10 mouse cellular contexts compared by ENCODE assay signal in genomic region chr16:21376949-21377604, GRCm38 (mm10). TPM values are rescaled to one million over a fixed set of nuclear protein-coding genes. Genes with fewer than 3 reads are reported as not detected.
DNase-seq lines count a peak whose midpoint lies in the region; ATAC-seq and TF ChIP-seq lines count a peak whose summit lies in the region.
"Had no signal": no experiment of that assay in that cellular context is flagged by ENCODE, and none has a peak within 500 bp of the region (broad histone marks: within the 10 kb centered on the region; RNA-seq: fewer than 3 reads in every experiment).

No protein-coding gene starts in this region.

- H3K9ac ChIP-seq in forebrain, embryonic 15.5 days (replicated peaks): no peak overlapping the region
- no peak overlapping the region for H3K9ac ChIP-seq in kidney, embryonic 14.5 days (ENCODE audit: low read depth, low read length)
- no peak overlapping the region for H3K9ac ChIP-seq in intestine, postnatal 0 days (ENCODE audit: low read depth, low read length)
- H3K9ac ChIP-seq: liver, embryonic 13.5 days had no signal

- 42% methylated on average over 7 of the region's 7 CpGs for WGBS in forebrain, embryonic 10.5 days
- 43% methylated on average over 7 of the region's 7 CpGs for WGBS in forebrain, embryonic 15.5 days
- WGBS in kidney, embryonic 14.5 days: 57% methylated on average over 7 of the region's 7 CpGs
- 39% methylated on average over 7 of the region's 7 CpGs for WGBS in embryonic facial prominence, embryonic 10.5 days
- WGBS in intestine, postnatal 0 days: 56% methylated on average over 7 of the region's 7 CpGs

- H3K4me1 ChIP-seq in forebrain, embryonic 10.5 days: peaks cover 26% of the 10 kb centered on the region
- H3K4me1 ChIP-seq in forebrain, embryonic 15.5 days: no peaks in the 10 kb centered on the region
- H3K4me1 ChIP-seq in kidney, embryonic 14.5 days (ENCODE audit: control insufficient read depth, insufficient read depth, low read length): peaks cover 8% of the 10 kb centered on the region
- peaks cover 45% of the 10 kb centered on the region for H3K4me1 ChIP-seq in embryonic facial prominence, embryonic 10.5 days
- no peaks in the 10 kb centered on the region for H3K4me1 ChIP-seq in intestine, postnatal 0 days (replicated peaks; ENCODE audit: control insufficient read depth, insufficient read depth, low read length)
- H3K4me1 ChIP-seq: liver, embryonic 13.5 days had no signal

- peaks cover 76% of the 10 kb centered on the region for H3K27me3 ChIP-seq in forebrain, embryonic 10.5 days (ENCODE audit: poor library complexity, severe bottlenecking)
- no peaks in the 10 kb centered on the region for H3K27me3 ChIP-seq in forebrain, embryonic 15.5 days
- no peaks in the 10 kb centered on the region for H3K27me3 ChIP-seq in kidney, embryonic 14.5 days (ENCODE audit: control insufficient read depth, insufficient read depth, low read length)
- peaks cover 23% of the 10 kb centered on the region for H3K27me3 ChIP-seq in embryonic facial prominence, embryonic 10.5 days (replicated peaks; ENCODE audit: low read depth, poor library complexity, severe bottlenecking)
- H3K27me3 ChIP-seq in intestine, postnatal 0 days (replicated peaks; ENCODE audit: control insufficient read depth, insufficient read depth, low read length): no peaks in the 10 kb centered on the region

- no peak for TF ChIP-seq CTCF in intestine, postnatal 0 days (IDR thresholded peaks at IDR 0.05; ENCODE audit: low read depth)

- no peak for ATAC-seq in forebrain, embryonic 15.5 days (replicated peaks)
- ATAC-seq in kidney, embryonic 14.5 days (ENCODE audit: low FRiP score, low TSS enrichment): peak; percentile 25; the same call in 1 of the 2 replicates
- no peak for ATAC-seq in intestine, postnatal 0 days

- no peak overlapping the region for H3K4me3 ChIP-seq in forebrain, embryonic 10.5 days
- H3K4me3 ChIP-seq in forebrain, embryonic 15.5 days: no peak overlapping the region
- no peak overlapping the region for H3K4me3 ChIP-seq in kidney, embryonic 14.5 days (ENCODE audit: low read length)
- peak overlapping the region; percentile 13; the same call in 1 of the 2 replicates for H3K4me3 ChIP-seq in embryonic facial prominence, embryonic 10.5 days
- H3K4me3 ChIP-seq in intestine, postnatal 0 days (ENCODE audit: low read depth, low read length): no peak overlapping the region
- H3K4me3 ChIP-seq: liver, embryonic 13.5 days had no signal

- H3K4me2 ChIP-seq in forebrain, embryonic 15.5 days (replicated peaks): no peak overlapping the region
- no peak overlapping the region for H3K4me2 ChIP-seq in kidney, embryonic 14.5 days (replicated peaks; ENCODE audit: low read depth, low read length)
- no peak overlapping the region for H3K4me2 ChIP-seq in intestine, postnatal 0 days (replicated peaks; ENCODE audit: low read depth)
- H3K4me2 ChIP-seq: liver, embryonic 13.5 days had no signal

- no peaks in the 10 kb centered on the region for H3K9me3 ChIP-seq in forebrain, embryonic 10.5 days
- H3K9me3 ChIP-seq in forebrain, embryonic 15.5 days: no peaks in the 10 kb centered on the region
- H3K9me3 ChIP-seq in kidney, embryonic 14.5 days (ENCODE audit: control insufficient read depth, low read length): no peaks in the 10 kb centered on the region
- H3K9me3 ChIP-seq in embryonic facial prominence, embryonic 10.5 days: no peaks in the 10 kb centered on the region
- H3K9me3 ChIP-seq in intestine, postnatal 0 days (ENCODE audit: control insufficient read depth): no peaks in the 10 kb centered on the region
- H3K9me3 ChIP-seq: liver, embryonic 13.5 days had no signal

- H3K27ac ChIP-seq in forebrain, embryonic 10.5 days: peak overlapping the region; percentile 74
- no peak overlapping the region for H3K27ac ChIP-seq in forebrain, embryonic 15.5 days (replicated peaks)
- H3K27ac ChIP-seq in kidney, embryonic 14.5 days (ENCODE audit: low read depth, low read length): peak overlapping the region; percentile 0; the same call in 1 of the 2 replicates
- peak overlapping the region; percentile 80 for H3K27ac ChIP-seq in embryonic facial prominence, embryonic 10.5 days (replicated peaks)
- peak overlapping the region; percentile 28 for H3K27ac ChIP-seq in intestine, postnatal 0 days (ENCODE audit: low read depth, low read length)
- H3K27ac ChIP-seq: liver, embryonic 13.5 days had no signal

- DNase-seq in forebrain, embryonic 10.5 days (ENCODE audit: extremely low spot score, low spot score): no peak
- no peak for DNase-seq in kidney, adult 8-10 months
- DNase-seq in embryonic facial prominence, embryonic 10.5 days (ENCODE audit: low spot score): peak; percentile 62
- no peak for DNase-seq in MN1 (ENCODE audit: low spot score)
- no peak for DNase-seq in retina, embryonic 14.5 days (ENCODE audit: low spot score)
- DNase-seq: adrenal gland, adult 8-10 months; liver, embryonic 13.5 days had no signal

- no peaks in the 10 kb centered on the region for H3K36me3 ChIP-seq in forebrain, embryonic 10.5 days (replicated peaks)
- H3K36me3 ChIP-seq in forebrain, embryonic 15.5 days: no peaks in the 10 kb centered on the region
- H3K36me3 ChIP-seq in kidney, embryonic 14.5 days (ENCODE audit: control insufficient read depth, insufficient read depth, low read length): no peaks in the 10 kb centered on the region
- no peaks in the 10 kb centered on the region for H3K36me3 ChIP-seq in embryonic facial prominence, embryonic 10.5 days (replicated peaks)
- no peaks in the 10 kb centered on the region for H3K36me3 ChIP-seq in intestine, postnatal 0 days (ENCODE audit: control insufficient read depth, insufficient read depth)
- H3K36me3 ChIP-seq: liver, embryonic 13.5 days had no signal

RNA-seq across cellular contexts. Expression of gene Vps8, which starts 45.8 kb away (rescaled TPM):
- 19.7 and 21.0 TPM in 2 replicates for polyA plus RNA-seq in forebrain, embryonic 10.5 days (2016; fragmentation: Nextera tagmentation; extraction: Ambion mirVana)
- polyA plus RNA-seq in forebrain, embryonic 15.5 days (2015; fragmentation: Nextera tagmentation; extraction: Ambion mirVana): 31.4 and 36.6 TPM in 2 replicates
- polyA plus RNA-seq in kidney, embryonic 14.5 days (2014; fragmentation: Nextera tagmentation; extraction: Ambion mirVana): 6.1 and 14.2 TPM in 2 replicates
- polyA plus RNA-seq in embryonic facial prominence, embryonic 10.5 days (2016; fragmentation: Nextera tagmentation; extraction: Ambion mirVana): 16.4 and 16.6 TPM in 2 replicates
- polyA plus RNA-seq in intestine, postnatal 0 days (2015; fragmentation: Nextera tagmentation; extraction: Ambion mirVana): 6.6 and 9.5 TPM in 2 replicates
